Mouse (Mus musculus): ENCODE measurements at regions not wholly inside any gene's neighbourhood (a gene's known extent, or its start where the extent isn't known, plus 50 kb on each side); places are given as distances from the start of the nearest gene placed in this dataset.

DNA sequence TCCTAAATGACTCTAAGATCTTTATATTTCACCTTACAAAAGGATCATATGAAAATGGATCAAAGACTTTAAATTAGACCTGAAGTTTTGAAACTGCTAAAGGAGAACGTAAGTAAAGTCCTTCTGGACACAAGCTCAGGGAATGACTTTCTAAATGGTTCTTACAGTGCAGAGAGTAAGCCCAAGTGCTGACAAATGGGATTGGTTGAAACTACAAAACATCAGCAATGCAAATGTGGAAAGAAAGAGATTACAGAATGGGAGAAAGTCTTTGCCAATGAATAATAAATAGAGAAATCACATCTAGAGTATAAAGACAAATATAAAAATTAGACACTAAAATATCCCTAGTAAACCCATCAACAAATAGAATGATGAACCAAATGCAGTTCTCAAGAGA is 263.9 kb downstream of the Atp10a start:
- in situ Hi-C loops (cut with MboI, MseI): no loop called here

DNA sequence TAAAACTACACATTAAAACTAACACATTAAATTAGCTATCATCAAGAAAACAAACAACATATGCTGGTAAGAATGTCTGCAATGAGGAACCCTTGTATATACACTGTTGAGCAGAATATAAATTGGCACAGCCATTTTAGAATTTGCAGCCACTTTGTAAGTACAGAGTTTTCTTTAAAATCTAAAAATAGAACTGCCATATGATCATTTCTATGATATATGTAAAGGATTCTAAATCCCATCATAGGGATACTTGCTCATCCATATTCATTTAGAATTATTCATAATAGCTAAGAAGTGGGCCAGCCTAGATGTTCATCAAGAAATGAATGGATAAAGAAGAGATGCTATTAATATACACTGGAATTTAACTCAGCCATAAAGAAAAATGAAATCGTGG is 264.3 kb downstream of the Atp10a start:
- in situ Hi-C loops (cut with MboI, MseI): no loop called here

DNA sequence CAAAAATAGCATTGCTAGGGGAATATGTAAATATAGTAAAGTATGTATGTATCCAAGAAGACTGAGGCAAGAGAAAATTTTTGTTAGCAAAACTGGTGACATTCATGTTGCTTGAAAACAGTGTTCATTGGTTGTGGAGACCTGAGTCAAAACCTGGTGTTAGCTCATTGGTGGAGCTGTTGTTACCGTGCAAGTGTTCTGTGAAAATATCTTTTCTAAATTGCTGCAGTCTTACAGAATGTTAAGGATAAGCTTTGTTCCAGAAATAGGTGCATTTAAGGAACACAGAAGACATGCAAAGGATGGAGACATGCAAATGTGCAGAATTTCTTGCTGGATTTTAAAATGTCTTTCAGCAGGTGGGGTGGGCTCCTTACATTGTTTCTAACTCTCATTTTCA is 269.0 kb downstream of the Atp10a start:
- in situ Hi-C loops (cut with MboI, MseI): no loop called here

DNA sequence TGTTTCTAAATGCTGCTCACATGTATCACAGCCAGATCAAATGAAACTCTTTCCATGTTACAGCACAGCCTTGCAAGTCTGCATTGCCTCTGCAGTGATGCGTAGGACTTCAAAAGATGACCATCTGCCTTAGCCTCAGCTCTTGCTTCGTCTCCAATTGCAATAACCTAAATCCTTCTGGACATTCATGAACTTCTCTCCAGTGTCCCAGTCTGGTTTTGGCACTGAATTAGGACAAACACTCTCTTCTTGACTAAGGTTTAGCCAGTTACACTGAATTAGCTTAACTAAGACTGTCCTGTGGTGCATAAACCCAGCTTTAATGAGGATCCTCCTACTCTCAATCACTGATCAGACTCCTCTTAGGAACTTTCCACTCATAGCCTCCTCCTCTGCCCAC is 269.4 kb downstream of the Atp10a start:
- in situ Hi-C loops (cut with MboI, MseI): no loop called here

DNA sequence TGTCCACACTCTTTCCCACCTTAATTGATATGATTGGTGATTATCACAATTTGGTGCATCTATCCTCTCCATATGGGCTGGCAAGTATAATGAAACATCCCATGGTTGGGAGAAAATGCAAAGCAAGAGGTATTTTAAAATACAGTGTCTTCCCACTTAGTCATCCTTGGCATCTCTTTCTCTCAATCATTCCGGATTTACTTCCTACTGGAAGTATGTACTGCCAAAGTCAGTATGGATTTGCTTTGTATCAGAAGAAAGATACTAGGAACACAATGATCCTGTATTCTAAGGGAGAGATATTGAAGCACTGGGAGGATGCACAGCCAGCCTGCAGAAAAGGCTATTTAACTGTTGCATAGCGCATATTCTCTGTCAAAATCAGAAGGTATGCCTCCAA is 271.1 kb upstream of the Ube3a start:
- in situ Hi-C loops (cut with MboI, MseI): no loop called here

DNA sequence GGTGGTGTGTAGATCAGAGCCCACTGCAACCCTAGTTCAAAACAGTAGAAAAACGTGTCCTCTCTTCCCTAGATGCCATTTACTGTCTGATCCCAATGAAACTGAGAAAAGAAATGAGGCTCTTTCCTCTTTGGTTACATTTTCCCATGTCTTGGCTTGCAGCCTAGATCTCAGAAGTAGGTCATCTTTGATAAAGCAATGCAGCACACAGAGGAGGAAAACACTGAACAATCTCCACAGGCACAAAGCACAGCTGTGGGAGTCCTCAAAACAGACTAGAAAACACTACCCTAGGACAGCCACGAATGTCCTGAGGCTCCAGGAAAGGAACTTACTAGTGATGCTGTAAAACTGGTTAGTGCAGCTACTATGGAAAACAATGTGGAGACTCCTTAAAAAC is 221.4 kb upstream of the Ube3a start:
- in situ Hi-C loops (cut with MboI, MseI): no loop called here

DNA sequence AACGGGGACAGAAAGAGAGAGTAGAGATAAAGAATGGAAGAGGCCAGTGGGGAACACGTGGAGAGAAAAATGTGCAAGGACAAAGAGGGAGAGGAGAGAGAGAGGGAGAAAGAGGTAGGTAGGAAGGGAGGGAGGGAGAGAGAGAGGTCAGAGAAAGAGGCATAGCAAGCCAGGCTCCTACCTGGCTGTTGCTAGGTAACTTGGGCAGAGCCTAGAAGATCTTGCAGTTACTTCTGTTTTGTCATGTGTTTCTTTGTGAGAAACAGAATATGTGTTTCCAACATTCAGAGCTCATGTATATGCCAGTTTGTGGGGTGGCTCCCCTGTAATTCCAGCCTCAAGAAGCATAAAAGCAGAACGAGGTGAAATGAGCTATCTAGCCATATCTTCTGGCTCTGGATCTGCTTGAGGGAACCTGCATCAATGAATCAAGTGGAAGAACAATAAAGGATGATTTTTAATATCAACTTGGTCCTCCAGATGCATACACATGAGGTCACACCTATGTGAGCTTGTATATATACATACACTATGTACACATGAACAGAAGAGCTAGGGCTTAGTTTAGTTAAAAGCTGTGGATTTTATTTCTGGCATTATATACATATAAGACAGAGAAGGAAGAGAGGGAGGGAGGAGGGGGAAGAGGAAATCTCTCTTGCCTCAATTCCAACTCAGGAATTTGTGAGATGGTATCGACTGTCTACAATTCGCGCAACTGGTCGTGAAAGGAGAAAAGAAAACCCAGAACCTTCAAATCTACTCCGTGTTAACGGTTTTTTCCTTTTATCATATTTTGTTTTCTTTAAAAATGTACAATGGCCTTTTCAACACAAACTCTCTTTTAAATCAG is 214.9 kb upstream of the Ube3a start:
- in situ Hi-C loops (cut with MboI, MseI): loop anchor here (10.0 kb wide), 1 partner anchor 249 kb away; no protein-coding TSS in a partner anchor

DNA sequence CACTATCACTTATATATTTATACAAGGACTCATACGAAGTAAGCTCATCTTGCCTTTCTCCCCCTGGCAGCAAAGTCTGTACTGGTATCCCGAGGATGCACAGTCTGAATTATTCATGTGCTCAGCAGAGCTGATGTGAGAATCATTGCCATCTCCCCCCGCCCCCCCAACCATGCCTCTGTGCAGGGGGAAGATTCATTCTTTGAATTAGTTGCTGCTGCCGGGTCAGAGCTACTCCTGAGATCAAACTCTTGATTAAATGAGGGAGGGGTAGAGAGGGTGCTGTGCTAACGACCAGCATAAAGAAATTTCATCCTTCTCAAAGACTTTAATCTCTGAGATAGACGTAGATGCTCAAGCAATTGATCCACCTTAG is 214.3 kb upstream of the Ube3a start:
- in situ Hi-C loops (cut with MboI, MseI): loop anchor here (10.0 kb wide), 1 partner anchor 249 kb away; no protein-coding TSS in a partner anchor

DNA sequence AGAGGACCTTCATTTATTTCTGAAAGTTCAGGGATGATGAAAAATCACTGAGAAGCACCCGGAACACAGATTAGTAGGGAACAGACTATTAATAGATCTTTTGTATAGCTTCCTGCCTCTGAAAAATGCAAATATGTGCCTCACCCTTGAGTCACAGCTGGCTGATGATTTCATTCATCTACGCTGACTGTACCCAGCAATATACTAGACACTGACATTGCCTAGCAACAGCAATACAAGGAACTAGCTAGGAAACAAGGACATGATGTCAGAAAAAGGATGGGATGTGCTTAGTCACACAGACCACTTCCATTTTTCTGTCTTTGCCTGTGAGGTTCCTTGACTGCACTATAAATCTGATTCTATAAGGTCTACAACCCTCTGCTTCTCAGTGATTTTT is 201.1 kb upstream of the Ube3a start:
- in situ Hi-C loops (cut with MboI, MseI): no loop called here

Data from regulatory T cell (primary cell).